Mouse (Mus musculus): Measurements from ENCODE around the gene Slc22a7. TPM values are rescaled to one million over a fixed set of nuclear protein-coding genes. Genes with fewer than 3 reads are reported as not detected.

Slc22a7 gene
- polyA plus RNA-seq (2012): not detected in 2 replicates

DNA sequence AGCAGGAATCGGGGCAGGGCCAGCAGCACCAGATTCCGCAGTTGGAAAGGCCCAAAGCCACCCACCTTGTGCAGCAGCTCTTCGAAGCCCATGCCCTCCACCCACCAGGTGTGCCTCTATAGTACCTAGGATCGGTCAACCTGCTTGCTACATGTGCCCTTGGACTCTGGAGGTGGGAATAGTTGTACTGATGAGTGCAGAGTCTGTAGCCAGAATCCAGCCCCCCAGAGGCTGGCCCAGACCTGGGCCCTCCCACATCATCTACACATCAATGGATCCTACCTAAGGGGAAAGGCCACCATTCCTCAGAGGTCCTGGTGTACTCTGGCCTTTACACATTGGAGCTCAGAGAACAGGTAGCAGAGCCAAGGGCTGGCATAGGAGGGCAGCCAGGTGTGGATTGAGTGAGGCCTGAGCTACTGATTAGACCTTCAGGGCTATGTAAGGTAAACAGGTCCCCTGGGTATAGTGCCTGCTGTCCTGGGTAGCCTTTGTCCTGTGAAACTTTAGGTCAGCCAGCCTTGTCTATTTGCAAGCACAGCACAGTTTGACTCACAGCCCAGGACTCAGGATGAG is at the start of gene Slc22a7:
Gene Slc22a7, minus strand, starts transcription at position 160 of the 576 bp plus-strand sequence.

DNA sequence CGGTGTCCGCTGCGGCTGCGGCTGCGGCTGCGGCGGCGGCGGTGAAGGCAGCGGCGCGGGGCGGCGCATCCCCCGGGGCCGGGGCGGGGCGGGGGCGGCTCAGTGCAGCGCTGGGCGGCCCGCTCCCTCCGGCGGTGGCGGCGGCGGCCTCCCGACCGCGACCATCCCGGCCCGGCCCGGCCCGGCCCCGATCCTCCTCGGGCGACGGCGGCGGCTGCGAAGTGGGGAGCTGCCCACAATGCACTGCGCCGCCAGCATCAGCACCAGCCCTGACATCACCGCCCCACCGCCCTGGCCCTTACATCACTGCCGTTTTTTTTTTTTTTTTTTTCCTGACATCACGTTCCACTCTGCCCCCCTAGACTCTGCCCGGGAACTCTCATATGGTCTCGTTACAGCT is 49.2 kb upstream of the Slc22a7 start, which contains the start of gene Ttbk1:
Gene Ttbk1, minus strand, starts transcription at position 245 of the 400 bp plus-strand sequence.

DNA sequence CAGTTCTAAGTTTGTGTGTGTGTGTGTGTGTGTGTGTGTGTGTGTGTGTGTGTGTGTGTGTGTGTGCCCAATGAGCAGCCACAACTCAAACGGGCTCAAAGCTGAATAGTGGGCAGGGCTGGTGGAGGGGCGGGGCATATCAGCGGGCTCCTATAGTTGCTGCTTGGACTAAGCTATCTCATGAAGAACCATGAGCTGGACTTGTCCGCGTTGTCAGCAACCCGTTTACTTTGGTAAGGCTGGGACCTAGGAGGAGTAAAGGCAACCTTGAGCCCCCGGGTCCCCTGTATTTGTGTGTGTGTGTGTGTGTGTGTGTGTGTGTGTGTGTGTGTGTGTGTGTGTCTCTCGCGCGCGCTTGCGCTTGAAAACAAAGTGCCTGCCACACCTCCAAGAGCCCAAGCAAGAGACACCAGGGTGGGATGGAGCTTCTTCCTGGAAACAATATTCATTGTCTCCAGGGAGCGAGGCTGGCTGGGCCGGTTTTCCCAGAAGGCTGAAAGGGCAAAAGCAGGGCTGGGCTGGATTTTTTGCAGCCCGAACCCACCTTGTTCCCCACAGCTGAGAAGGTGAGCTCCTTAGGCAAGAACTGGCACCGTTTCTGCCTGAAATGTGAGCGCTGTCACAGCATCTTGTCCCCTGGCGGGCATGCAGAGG is 9.4 kb downstream of the Slc22a7 start, which contains the start of gene Crip3:
Gene Crip3, plus strand, starts transcription at position 166 of the 654 bp plus-strand sequence.

DNA sequence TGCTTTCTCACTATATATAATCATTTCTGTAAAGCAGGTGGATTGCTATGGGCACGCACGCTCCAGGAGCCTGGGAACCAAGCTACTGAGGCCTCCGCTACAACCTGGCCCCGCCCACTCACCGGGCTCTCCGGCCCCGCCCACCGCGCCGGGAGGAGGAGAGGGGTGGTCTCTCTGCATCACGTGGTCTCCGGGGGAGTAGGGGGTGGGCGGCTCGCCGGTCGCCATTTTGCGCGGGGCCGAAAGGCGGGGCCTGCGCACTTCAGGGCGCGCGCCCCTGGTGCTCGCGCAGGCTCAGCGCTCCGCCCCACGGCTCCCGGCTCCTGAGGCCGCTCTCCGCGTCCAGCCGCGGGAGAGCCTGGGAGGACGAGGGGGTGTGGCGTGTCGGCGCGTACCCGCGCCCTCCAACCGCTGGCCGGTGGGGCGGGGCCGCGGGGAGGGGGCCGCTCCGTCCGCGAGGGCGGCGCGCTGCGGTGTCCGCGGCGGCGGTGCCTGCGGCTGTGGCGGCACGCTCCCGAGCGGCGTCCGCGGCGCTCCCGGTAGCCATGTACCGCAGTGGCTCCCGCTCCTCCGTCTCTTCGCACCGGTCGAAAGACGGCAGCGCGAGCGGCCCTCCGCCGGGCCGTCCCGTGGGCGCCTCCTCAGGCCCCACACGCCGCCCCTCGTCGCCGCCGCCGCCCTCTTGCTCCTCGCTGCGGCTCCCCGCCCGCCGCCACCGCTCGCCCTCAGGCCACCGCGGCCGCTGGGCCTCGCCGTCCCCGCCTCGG is 54.8 kb downstream of the Slc22a7 start, which contains the start of gene Zfp318:
Gene Zfp318, plus strand, starts transcription at position 438 of the 767 bp plus-strand sequence.

Other genes with a start within 250 kb of the Slc22a7 start
- gene Polh, start 235.8 kb downstream of the Slc22a7 start, polyA plus RNA-seq (2012): 0.82 and 1.4 TPM in 2 replicates
- gene Xpo5, start 235.7 kb downstream of the Slc22a7 start, polyA plus RNA-seq (2012): 16.9 and 17.7 TPM in 2 replicates
- gene Polr1c, start 190.4 kb downstream of the Slc22a7 start, polyA plus RNA-seq (2012): 21.2 and 31.5 TPM in 2 replicates
- gene Yipf3, start 190.4 kb downstream of the Slc22a7 start, polyA plus RNA-seq (2012): 168 and 176 TPM in 2 replicates
- gene Lrrc73, start 184.9 kb downstream of the Slc22a7 start, polyA plus RNA-seq (2012): 2.4 and 4.3 TPM in 2 replicates
- 80.2 and 88.3 TPM in 2 replicates for gene Tjap1, start 155.4 kb downstream of the Slc22a7 start, polyA plus RNA-seq (2012)
- 0.73 and 0.76 TPM in 2 replicates for gene Dlk2, start 141.0 kb downstream of the Slc22a7 start, polyA plus RNA-seq (2012)
- gene Abcc10, start 110.1 kb downstream of the Slc22a7 start, polyA plus RNA-seq (2012): 6.9 and 8.7 TPM in 2 replicates
- 1.9 and 4.1 TPM in 2 replicates for gene Zfp318, start 54.7 kb downstream of the Slc22a7 start, polyA plus RNA-seq (2012)
- not detected in 2 replicates for gene Crip3, start 9.5 kb downstream of the Slc22a7 start, polyA plus RNA-seq (2012)
- 0.12 and 0.29 TPM in 2 replicates for gene Ttbk1, start 49.2 kb upstream of the Slc22a7 start, polyA plus RNA-seq (2012)
- gene Dnph1, start 58.3 kb upstream of the Slc22a7 start, polyA plus RNA-seq (2012): 30.7 and 40.0 TPM in 2 replicates
- 23.6 and 36.5 TPM in 2 replicates for gene Cul9, start 107.9 kb upstream of the Slc22a7 start, polyA plus RNA-seq (2012)
- gene Srf, start 117.7 kb upstream of the Slc22a7 start, polyA plus RNA-seq (2012): 174 and 199 TPM in 2 replicates
- gene Ptk7, start 191.0 kb upstream of the Slc22a7 start, polyA plus RNA-seq (2012): 4.9 and 8.5 TPM in 2 replicates
- gene Klc4, start 207.6 kb upstream of the Slc22a7 start, polyA plus RNA-seq (2012): 23.7 and 24.4 TPM in 2 replicates
- gene Mrpl2, start 207.8 kb upstream of the Slc22a7 start, polyA plus RNA-seq (2012): 618 and 740 TPM in 2 replicates
- 44.9 and 63.5 TPM in 2 replicates for gene Cul7, start 211.9 kb upstream of the Slc22a7 start, polyA plus RNA-seq (2012)
- 34.7 and 49.3 TPM in 2 replicates for gene Rrp36, start 235.9 kb upstream of the Slc22a7 start, polyA plus RNA-seq (2012)
- 117 and 127 TPM in 2 replicates for gene Mea1, start 240.3 kb upstream of the Slc22a7 start, polyA plus RNA-seq (2012)
- 207 and 208 TPM in 2 replicates for gene Klhdc3, start 242.5 kb upstream of the Slc22a7 start, polyA plus RNA-seq (2012)